Mouse (Mus musculus) brain, adult 2 months (tissue): ENCODE measurements around the gene Usp13.
A peak's percentile ranks its signal among the peaks of the same experiment; 100 is the strongest.

Source experiments
- DNase-seq: peaks from one replicate; pipeline ENCODE4 v3.0.0; 2011; ENCODE audit warnings: low read depth, low spot score

Usp13 gene

DNA sequence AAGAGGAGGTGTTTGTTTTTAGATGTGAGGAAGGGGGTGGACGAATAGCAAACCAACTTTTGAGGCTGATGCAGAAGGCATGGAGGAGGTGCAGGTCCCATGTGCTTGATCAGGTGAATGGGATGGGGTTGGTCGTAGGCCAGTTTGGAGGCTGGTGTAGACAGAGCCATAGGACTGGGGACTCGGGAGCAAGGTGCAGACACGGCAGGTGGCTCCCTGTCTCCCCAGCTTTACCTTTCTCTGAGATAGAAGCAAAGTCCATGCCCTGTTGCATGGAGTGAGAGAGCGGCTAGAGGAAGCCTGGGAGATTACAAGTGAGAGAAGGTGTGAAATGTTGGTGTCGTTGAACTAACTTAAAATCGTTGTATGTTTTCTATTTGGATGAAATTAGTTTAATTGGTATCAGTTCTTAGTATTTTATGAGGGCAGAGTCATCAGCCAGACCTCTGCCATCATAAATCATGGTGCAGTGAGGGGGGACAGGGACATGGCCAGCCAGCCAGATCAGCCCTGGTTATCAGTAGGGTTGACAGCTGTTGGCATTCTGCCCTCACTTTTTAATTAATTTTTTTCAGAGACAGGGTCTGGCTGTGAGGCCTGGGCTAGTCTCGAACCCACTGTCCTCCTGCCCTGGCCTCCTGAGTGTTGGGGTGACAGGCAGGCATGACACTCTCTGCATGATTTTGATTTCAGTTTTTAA lies 122.6 kb downstream of the Usp13 start:
- peak; percentile 30 for DNase-seq

- DNase-seq: no peak
These were observed 130.1 kb downstream of the Usp13 start for GRCm38 (mm10) chr3:32947486-32947885.

- DNase-seq: no peak
These were observed 134.0 kb downstream of the Usp13 start for GRCm38 (mm10) chr3:32951382-32951781.

DNA sequence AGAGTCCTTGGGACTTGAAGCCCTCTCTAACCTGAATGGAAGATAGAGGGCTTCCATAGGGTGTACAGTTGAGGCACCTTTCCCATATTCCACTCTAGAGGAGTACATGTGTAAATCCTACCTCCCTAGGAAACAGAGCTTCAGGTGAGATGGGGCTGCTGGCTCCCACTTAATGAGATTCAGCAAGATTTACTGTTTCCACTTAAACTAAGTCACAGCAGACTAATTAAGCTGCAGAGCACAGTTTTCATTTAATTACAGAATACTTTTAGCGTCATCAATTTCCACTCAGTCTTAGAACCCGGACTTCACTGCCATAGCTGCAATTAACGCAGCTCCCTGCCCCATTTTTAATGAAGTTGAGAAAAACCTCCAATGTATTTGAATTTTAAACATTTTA lies 144.1 kb downstream of the Usp13 start:
- DNase-seq: no peak

DNA sequence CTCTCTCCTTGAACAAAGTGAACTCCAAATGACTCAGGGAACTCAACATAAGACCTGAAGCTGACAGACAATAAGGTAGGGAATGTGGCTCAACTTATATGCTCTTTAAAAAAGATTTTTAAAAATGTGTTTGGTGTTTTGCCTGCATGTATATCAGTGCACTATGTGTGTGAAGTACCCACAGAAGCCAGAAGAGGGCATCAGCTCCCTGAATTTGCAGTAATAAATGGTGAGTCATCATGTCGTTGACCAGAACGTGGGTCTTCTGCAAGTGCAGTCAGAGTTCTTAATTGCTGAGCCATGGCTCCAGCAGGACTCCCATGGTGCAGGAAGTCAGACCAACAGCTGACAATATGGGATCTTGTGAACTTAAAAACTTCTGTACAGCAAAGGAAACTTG lies 148.2 kb downstream of the Usp13 start:
- peak; percentile 52 for DNase-seq

DNA sequence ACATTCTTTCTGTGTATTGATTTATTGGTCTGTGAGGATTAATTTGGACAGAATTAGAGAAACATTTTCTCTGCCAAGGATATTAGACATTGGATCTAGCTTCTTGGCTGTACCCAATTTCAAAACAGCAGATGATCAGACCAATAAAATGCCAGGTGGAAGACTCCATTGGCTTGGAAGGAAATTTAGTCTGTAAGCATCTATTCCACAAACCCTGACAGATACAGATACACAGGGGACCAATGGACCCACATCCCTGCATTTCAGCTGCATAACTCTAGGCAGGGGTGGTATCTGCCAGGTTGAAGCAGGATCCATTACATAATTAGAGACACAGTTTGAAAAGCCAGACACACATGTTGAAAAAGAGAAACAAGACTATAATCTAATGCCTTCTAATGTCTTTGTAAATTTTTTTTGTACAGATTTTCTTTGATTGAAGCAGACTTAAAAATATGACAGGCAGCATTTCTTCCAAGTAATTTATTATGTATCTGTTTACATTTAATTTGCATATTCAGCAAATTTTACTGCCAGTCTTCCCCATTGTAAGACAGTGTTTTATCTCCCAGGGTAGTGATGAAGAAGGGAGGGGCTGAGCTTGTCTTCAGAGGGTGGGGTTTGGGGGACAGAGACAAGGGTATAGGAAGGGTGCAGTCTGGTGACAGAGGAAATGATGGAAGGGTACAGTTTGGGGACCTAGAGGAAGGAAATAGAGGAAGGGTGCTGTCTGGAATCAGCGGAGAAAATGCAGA lies 151.5 kb downstream of the Usp13 start:
- DNase-seq: peak; percentile 24

GRCm38 (mm10) chr3:32970257-32970656 lies 152.9 kb downstream of the Usp13 start:
- DNase-seq: peak; percentile 49

DNA sequence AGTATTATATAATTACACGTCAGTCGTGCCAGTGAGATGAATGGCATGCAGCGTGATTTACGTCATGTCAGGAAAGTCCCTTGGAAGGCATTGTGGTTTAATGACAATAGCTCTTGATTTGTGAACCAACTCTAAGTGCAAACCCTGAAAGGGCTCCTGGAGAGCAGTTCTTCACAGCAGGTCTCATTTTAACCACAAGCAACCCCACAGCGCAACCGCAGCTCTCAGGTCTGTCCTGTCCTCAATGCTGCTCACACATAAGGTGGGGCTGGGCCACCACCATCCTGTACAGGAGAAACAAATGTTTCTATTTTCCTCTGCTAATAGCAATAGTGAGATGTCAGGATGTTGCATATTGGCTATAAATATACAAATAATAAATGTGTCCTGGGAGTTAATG lies 161.9 kb downstream of the Usp13 start:
- DNase-seq: no peak

- no peak for DNase-seq
These were observed 162.6 kb downstream of the Usp13 start for GRCm38 (mm10) chr3:32979981-32980380.

GRCm38 (mm10) chr3:32985141-32985540 lies 167.8 kb downstream of the Usp13 start:
- DNase-seq: no peak
